ENCODE assay signal across 8 mouse cellular contexts in the genomic region with DNA sequence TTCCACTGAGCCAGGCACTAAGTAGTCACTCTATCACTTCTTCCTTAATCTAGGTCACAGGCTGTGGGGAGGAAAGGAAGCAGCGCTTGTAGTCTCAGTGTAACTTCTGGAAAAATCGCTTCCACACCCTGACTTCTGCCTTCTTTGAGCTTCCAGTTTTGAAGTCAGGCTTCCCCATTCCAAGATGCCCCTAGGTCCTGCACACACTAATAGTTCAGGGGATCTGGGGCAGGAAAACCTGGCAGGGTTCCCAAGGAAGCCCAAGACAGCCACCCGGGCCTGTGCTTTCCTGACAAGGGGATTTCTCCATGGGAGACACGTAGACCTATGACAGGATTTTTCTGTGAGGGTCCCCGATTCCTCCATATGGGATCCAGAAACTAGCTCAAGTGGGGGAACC. TPM values are rescaled to one million over a fixed set of nuclear protein-coding genes. Genes with fewer than 3 reads are reported as not detected.
A peak's percentile ranks its signal among the peaks of the same experiment; 100 is the strongest.
DNase-seq lines count a peak whose midpoint lies in the region; ATAC-seq and TF ChIP-seq lines count a peak whose summit lies in the region.

No protein-coding gene starts in this region.

- peak overlapping the region; percentile 86 for H3K4me2 ChIP-seq in forebrain, embryonic 11.5 days (ENCODE audit: low read depth, low read length, severe bottlenecking)
- peak overlapping the region; percentile 88 for H3K4me2 ChIP-seq in intestine, postnatal 0 days (replicated peaks; ENCODE audit: low read depth)
- H3K4me2 ChIP-seq in lung, postnatal 0 days (replicated peaks; ENCODE audit: low read depth, low read length): peak overlapping the region; percentile 82

- ATAC-seq in CD4-positive, CD25-positive, alpha-beta regulatory T cell, adult 4 months: no peak
- no peak for ATAC-seq in forebrain, embryonic 11.5 days (replicated peaks; ENCODE audit: low FRiP score)
- ATAC-seq in intestine, postnatal 0 days: no peak
- no peak for ATAC-seq in lung, postnatal 0 days

- H3K9me3 ChIP-seq in ES-Bruce4 (replicated peaks; ENCODE audit: control insufficient read depth, insufficient read depth, low read length, poor library complexity, severe bottlenecking): no peaks in the 10 kb centered on the region
- H3K9me3 ChIP-seq in forebrain, embryonic 11.5 days (ENCODE audit: control insufficient read depth, low read length): no peaks in the 10 kb centered on the region
- no peaks in the 10 kb centered on the region for H3K9me3 ChIP-seq in intestine, postnatal 0 days (ENCODE audit: control insufficient read depth)
- no peaks in the 10 kb centered on the region for H3K9me3 ChIP-seq in lung, postnatal 0 days (ENCODE audit: low read length)

- peak overlapping the region; percentile 84 for H3K9ac ChIP-seq in ES-Bruce4 (ENCODE audit: low read depth, poor library complexity, severe bottlenecking)
- peak overlapping the region; percentile 95 for H3K9ac ChIP-seq in forebrain, embryonic 11.5 days (ENCODE audit: low read length)
- peak overlapping the region; percentile 99 for H3K9ac ChIP-seq in intestine, postnatal 0 days (ENCODE audit: low read depth, low read length)
- peak overlapping the region; percentile 96 for H3K9ac ChIP-seq in lung, postnatal 0 days (replicated peaks; ENCODE audit: low read depth)

- H3K27me3 ChIP-seq in ES-Bruce4 (ENCODE audit: control insufficient read depth, insufficient read depth, low read length, poor library complexity, severe bottlenecking): no peaks in the 10 kb centered on the region
- no peaks in the 10 kb centered on the region for H3K27me3 ChIP-seq in forebrain, embryonic 11.5 days (ENCODE audit: control insufficient read depth, insufficient read depth, low read length)
- H3K27me3 ChIP-seq in intestine, postnatal 0 days (replicated peaks; ENCODE audit: control insufficient read depth, insufficient read depth, low read length): no peaks in the 10 kb centered on the region
- no peaks in the 10 kb centered on the region for H3K27me3 ChIP-seq in lung, postnatal 0 days (replicated peaks; ENCODE audit: insufficient read depth, low read length)

- WGBS in forebrain, embryonic 11.5 days: 40% methylated on average over 5 of the region's 5 CpGs
- 11% methylated on average over 5 of the region's 5 CpGs for WGBS in intestine, postnatal 0 days
- 12% methylated on average over 5 of the region's 5 CpGs for WGBS in lung, postnatal 0 days

- no peak for TF ChIP-seq POLR2A in ES-Bruce4 (IDR thresholded peaks at IDR 0.05; ENCODE audit: insufficient read depth, low read length)

- H3K36me3 ChIP-seq in ES-Bruce4 (ENCODE audit: control insufficient read depth, insufficient read depth, low read length, poor library complexity, severe bottlenecking): no peaks in the 10 kb centered on the region
- H3K36me3 ChIP-seq in forebrain, embryonic 11.5 days (ENCODE audit: control insufficient read depth, insufficient read depth, low read length): no peaks in the 10 kb centered on the region; the same call in 1 of the 2 replicates
- H3K36me3 ChIP-seq in intestine, postnatal 0 days (ENCODE audit: control insufficient read depth, insufficient read depth): no peaks in the 10 kb centered on the region; the same call in 1 of the 2 replicates
- H3K36me3 ChIP-seq in lung, postnatal 0 days (ENCODE audit: insufficient read depth, low read length): no peaks in the 10 kb centered on the region

- TF ChIP-seq EP300 in ES-Bruce4 (IDR thresholded peaks at IDR 0.05; ENCODE audit: insufficient read depth, low read depth, low read length): no peak
- no peak for TF ChIP-seq EP300 in lung, postnatal 0 days (IDR thresholded peaks at IDR 0.05)

- DNase-seq in CD4-positive, CD25-positive, alpha-beta regulatory T cell, adult 2 months (ENCODE audit: low read depth, low spot score): peak; percentile 22
- DNase-seq in forebrain, embryonic 11.5 days (ENCODE audit: low spot score): no peak
- peak; percentile 61 for DNase-seq in lung, postnatal 0 days (ENCODE audit: low spot score)
- peak; percentile 39 for DNase-seq in testis, postnatal 14 days (ENCODE audit: low spot score)
- no peak for DNase-seq in right cerebral cortex, postnatal 36 days (ENCODE audit: low spot score in 2 of 2)

- H3K4me3 ChIP-seq in ES-Bruce4 (ENCODE audit: low read depth, low read length): peak overlapping the region; percentile 87
- peak overlapping the region; percentile 99 for H3K4me3 ChIP-seq in forebrain, embryonic 11.5 days (ENCODE audit: low read depth, low read length)
- peak overlapping the region; percentile 100 for H3K4me3 ChIP-seq in intestine, postnatal 0 days (ENCODE audit: low read depth, low read length)
- H3K4me3 ChIP-seq in lung, postnatal 0 days (ENCODE audit: low read depth, low read length): peak overlapping the region; percentile 99

- no peak for TF ChIP-seq CTCF in ES-Bruce4 (IDR thresholded peaks at IDR 0.05; ENCODE audit: low read depth, low read length)
- TF ChIP-seq CTCF in intestine, postnatal 0 days (IDR thresholded peaks at IDR 0.05; ENCODE audit: low read depth): no peak
- TF ChIP-seq CTCF in lung, postnatal 0 days (IDR thresholded peaks at IDR 0.05): no peak

- H3K4me1 ChIP-seq in ES-Bruce4 (ENCODE audit: control insufficient read depth, insufficient read depth, low read length): no peaks in the 10 kb centered on the region
- peaks cover 14% of the 10 kb centered on the region for H3K4me1 ChIP-seq in forebrain, embryonic 11.5 days (replicated peaks; ENCODE audit: control insufficient read depth, insufficient read depth, low read length)
- H3K4me1 ChIP-seq in intestine, postnatal 0 days (replicated peaks; ENCODE audit: control insufficient read depth, insufficient read depth, low read length): peaks cover 6% of the 10 kb centered on the region; the same call in 1 of the 2 replicates
- peaks cover 23% of the 10 kb centered on the region for H3K4me1 ChIP-seq in lung, postnatal 0 days (ENCODE audit: insufficient read depth, low read depth, low read length)

- H3K27ac ChIP-seq in ES-Bruce4 (ENCODE audit: insufficient read depth, low read length): no peak overlapping the region
- H3K27ac ChIP-seq in forebrain, embryonic 11.5 days (ENCODE audit: low read depth, low read length): no peak overlapping the region
- H3K27ac ChIP-seq in intestine, postnatal 0 days (ENCODE audit: low read depth, low read length): peak overlapping the region; percentile 74; the same call in 1 of the 2 replicates
- H3K27ac ChIP-seq in lung, postnatal 0 days (ENCODE audit: low read length): peak overlapping the region; percentile 76

RNA-seq across cellular contexts. Expression of gene Ap3d1, which starts 0.9 kb away (rescaled TPM):
- 10 to 100 TPM; 26.7 to 29.1 TPM for polyA plus RNA-seq in CD4-positive, CD25-positive, alpha-beta regulatory T cell, adult 4 months (2017; shearing (Covaris generic))
- 53.8 and 55.2 TPM in 2 replicates for polyA plus RNA-seq in ES-Bruce4 (2011; ENCODE audit: insufficient read depth, insufficient read length, low read depth, missing spikeins)
- 84.2 and 86.3 TPM in 2 replicates for polyA plus RNA-seq in forebrain, embryonic 11.5 days (2014; fragmentation: Nextera tagmentation; extraction: Ambion mirVana)
- 41.3 and 49.5 TPM in 2 replicates for polyA plus RNA-seq in intestine, postnatal 0 days (2015; fragmentation: Nextera tagmentation; extraction: Ambion mirVana)
- polyA plus RNA-seq in lung, postnatal 0 days (2015; fragmentation: Nextera tagmentation; extraction: Ambion mirVana): 49.3 and 58.2 TPM in 2 replicates

RNA-seq across cellular contexts. Expression of gene Dot1l, which starts 13.9 kb away (rescaled TPM):
- 10 to 100 TPM; 13.4 to 15.5 TPM for polyA plus RNA-seq in CD4-positive, CD25-positive, alpha-beta regulatory T cell, adult 4 months (2017; shearing (Covaris generic))
- polyA plus RNA-seq in ES-Bruce4 (2011; ENCODE audit: insufficient read depth, insufficient read length, low read depth, missing spikeins): 42.6 and 48.3 TPM in 2 replicates
- polyA plus RNA-seq in forebrain, embryonic 11.5 days (2014; fragmentation: Nextera tagmentation; extraction: Ambion mirVana): 34.5 and 34.9 TPM in 2 replicates
- 6.2 and 7.6 TPM in 2 replicates for polyA plus RNA-seq in intestine, postnatal 0 days (2015; fragmentation: Nextera tagmentation; extraction: Ambion mirVana)
- polyA plus RNA-seq in lung, postnatal 0 days (2015; fragmentation: Nextera tagmentation; extraction: Ambion mirVana): 7.4 and 9.6 TPM in 2 replicates

RNA-seq across cellular contexts. Expression of gene Izumo4, which starts 39.2 kb away (rescaled TPM):
- 100 to 1,000 TPM in 1 of 2 experiments, 10 to 100 TPM in 1; 89.2 to 116 TPM for polyA plus RNA-seq in CD4-positive, CD25-positive, alpha-beta regulatory T cell, adult 4 months (2017; shearing (Covaris generic))
- 7.2 and 9.6 TPM in 2 replicates for polyA plus RNA-seq in ES-Bruce4 (2011; ENCODE audit: insufficient read depth, insufficient read length, low read depth, missing spikeins)
- polyA plus RNA-seq in forebrain, embryonic 11.5 days (2014; fragmentation: Nextera tagmentation; extraction: Ambion mirVana): 4.8 and 7.2 TPM in 2 replicates
- polyA plus RNA-seq in intestine, postnatal 0 days (2015; fragmentation: Nextera tagmentation; extraction: Ambion mirVana): 12.2 and 14.4 TPM in 2 replicates
- 28.7 and 28.8 TPM in 2 replicates for polyA plus RNA-seq in lung, postnatal 0 days (2015; fragmentation: Nextera tagmentation; extraction: Ambion mirVana)

RNA-seq across cellular contexts. Expression of gene Mob3a, which starts 39.4 kb away (rescaled TPM):
- 100 to 1,000 TPM; 265 to 359 TPM for polyA plus RNA-seq in CD4-positive, CD25-positive, alpha-beta regulatory T cell, adult 4 months (2017; shearing (Covaris generic))
- polyA plus RNA-seq in ES-Bruce4 (2011; ENCODE audit: insufficient read depth, insufficient read length, low read depth, missing spikeins): 17.5 and 19.8 TPM in 2 replicates
- 57.9 and 61.1 TPM in 2 replicates for polyA plus RNA-seq in forebrain, embryonic 11.5 days (2014; fragmentation: Nextera tagmentation; extraction: Ambion mirVana)
- 14.4 and 15.4 TPM in 2 replicates for polyA plus RNA-seq in intestine, postnatal 0 days (2015; fragmentation: Nextera tagmentation; extraction: Ambion mirVana)
- polyA plus RNA-seq in lung, postnatal 0 days (2015; fragmentation: Nextera tagmentation; extraction: Ambion mirVana): 32.6 and 37.0 TPM in 2 replicates

RNA-seq across cellular contexts. Expression of gene Sf3a2, which starts 56.9 kb away (rescaled TPM):
- 10 to 100 TPM; 12.3 to 13.2 TPM for polyA plus RNA-seq in CD4-positive, CD25-positive, alpha-beta regulatory T cell, adult 4 months (2017; shearing (Covaris generic))
- polyA plus RNA-seq in ES-Bruce4 (2011; ENCODE audit: insufficient read depth, insufficient read length, low read depth, missing spikeins): 90.1 and 100 TPM in 2 replicates
- 116 and 119 TPM in 2 replicates for polyA plus RNA-seq in forebrain, embryonic 11.5 days (2014; fragmentation: Nextera tagmentation; extraction: Ambion mirVana)
- 35.5 and 39.0 TPM in 2 replicates for polyA plus RNA-seq in intestine, postnatal 0 days (2015; fragmentation: Nextera tagmentation; extraction: Ambion mirVana)
- 27.0 and 29.4 TPM in 2 replicates for polyA plus RNA-seq in lung, postnatal 0 days (2015; fragmentation: Nextera tagmentation; extraction: Ambion mirVana)

Comparison
In these comparisons a context has a peak if more than half of its experiments do, and no peak if none do; other contexts are left out.
1. DNase-seq: peak in CD4-positive, CD25-positive, alpha-beta regulatory T cell, adult 2 months (single experiment), lung, postnatal 0 days (single experiment) and testis, postnatal 14 days (single experiment); none in forebrain, embryonic 11.5 days (single experiment) and right cerebral cortex, postnatal 36 days (0 of 2).
2. H3K27ac ChIP-seq: peak in intestine, postnatal 0 days (single experiment) and lung, postnatal 0 days (single experiment); none in ES-Bruce4 (single experiment) and forebrain, embryonic 11.5 days (single experiment).
3. Peak in every context shown above with its lines, with median percentiles within 50 percentile points of each other: H3K4me3 ChIP-seq, H3K9ac ChIP-seq and H3K4me2 ChIP-seq.